Mouse (Mus musculus): Measurements from ENCODE around the gene Olfr544. TPM values are rescaled to one million over a fixed set of nuclear protein-coding genes. Genes with fewer than 3 reads are reported as not detected.

The Olfr544 gene
- total RNA-seq, 1 experiment: not detected

GRCm38 (mm10) chr7:102478425-102478824 lies 9.7 kb downstream of the Olfr544 start:
- in situ Hi-C loops (cut with MboI; ENCODE audit: low sequenced_read_pairs in 2 of 2, unreplicated experiment in 2 of 2): no loop called here
- TF ChIP-seq ZNF384 (IDR thresholded peaks at IDR 0.05; ENCODE audit: low read depth, low read length) (no peak), CHD2 (IDR thresholded peaks at IDR 0.05; ENCODE audit: low read depth, low read length) (no peak)
- no peak overlapping the region for H3K9ac ChIP-seq (ENCODE audit: insufficient read depth, low read depth, low read length, poor library complexity, severe bottlenecking)
- DNase-seq (ENCODE audit: low read depth, low spot score): no peak
- no peak overlapping the region for H3K4me3 ChIP-seq (ENCODE audit: insufficient read depth in 1 of 2, low read depth in 1 of 2, low read length in 2 of 2, poor library complexity in 1 of 2, severe bottlenecking in 1 of 2)
- no peaks in the 10 kb centered on the region for H3K9me3 ChIP-seq (ENCODE audit: control insufficient read depth, insufficient read depth, low read depth, low read length)
- H3K36me3 ChIP-seq (ENCODE audit: control insufficient read depth, insufficient read depth, low read length, poor library complexity, severe bottlenecking): peaks cover 2% of the 10 kb centered on the region; the same call in 1 of the 2 replicates
- H3K27ac ChIP-seq (ENCODE audit: insufficient read depth, low read depth, low read length, poor library complexity, severe bottlenecking): no peak overlapping the region; the same call in 1 of the 2 replicates
- peaks cover 8 to 10% of the 10 kb centered on the region in 2 experiments; a peak in 3 of 4 replicates for H3K4me1 ChIP-seq (ENCODE audit: control insufficient read depth in 2 of 2, insufficient read depth in 2 of 2, low read length in 2 of 2, poor library complexity in 1 of 2)

- Histone ChIP-seq H3K9me3 (ENCODE audit: control insufficient read depth, insufficient read depth, low read depth, low read length) (no peaks in the 10 kb centered on the region), H3K4me1 (ENCODE audit: control insufficient read depth in 2 of 2, insufficient read depth in 2 of 2, low read length in 2 of 2, poor library complexity in 1 of 2) (peaks cover 8 to 10% of the 10 kb centered on the region in 2 experiments; a peak in 3 of 4 replicates), H3K36me3 (ENCODE audit: control insufficient read depth, insufficient read depth, low read length, poor library complexity, severe bottlenecking) (peaks cover 2% of the 10 kb centered on the region; the same call in 1 of the 2 replicates), H3K9ac (ENCODE audit: insufficient read depth, low read depth, low read length, poor library complexity, severe bottlenecking) (no peak overlapping the region), H3K27ac (ENCODE audit: insufficient read depth, low read depth, low read length, poor library complexity, severe bottlenecking) (no peak overlapping the region; the same call in 1 of the 2 replicates), H3K4me3 (ENCODE audit: insufficient read depth in 1 of 2, low read depth in 1 of 2, low read length in 2 of 2, poor library complexity in 1 of 2, severe bottlenecking in 1 of 2) (no peak overlapping the region)
- in situ Hi-C loops (cut with MboI; ENCODE audit: low sequenced_read_pairs in 2 of 2, unreplicated experiment in 2 of 2): no loop called here
- TF ChIP-seq MAFK (IDR thresholded peaks at IDR 0.05; ENCODE audit: insufficient read depth, low read depth, low read length): no peak
- TF ChIP-seq CHD2 (IDR thresholded peaks at IDR 0.05; ENCODE audit: low read depth, low read length): no peak
- TF ChIP-seq HCFC1 (IDR thresholded peaks at IDR 0.05; ENCODE audit: borderline replicate concordance, insufficient read depth, low read length): no peak
- TF ChIP-seq ZC3H11A (IDR thresholded peaks at IDR 0.05; ENCODE audit: borderline replicate concordance, low read depth, low read length): no peak
- no peak for TF ChIP-seq ZNF384 (IDR thresholded peaks at IDR 0.05; ENCODE audit: low read depth, low read length)
- DNase-seq (ENCODE audit: low read depth, low spot score): no peak
Observed at GRCm38 (mm10) chr7:102477377-102477776, 10.7 kb downstream of the Olfr544 start.

GRCm38 (mm10) chr7:102476601-102477000 lies 11.5 kb downstream of the Olfr544 start:
- no peak for DNase-seq (ENCODE audit: low read depth, low spot score)
- H3K4me3 ChIP-seq (ENCODE audit: insufficient read depth in 1 of 2, low read depth in 1 of 2, low read length in 2 of 2, poor library complexity in 1 of 2, severe bottlenecking in 1 of 2): no peak overlapping the region
- H3K9me3 ChIP-seq (ENCODE audit: control insufficient read depth, insufficient read depth, low read depth, low read length): no peaks in the 10 kb centered on the region
- H3K36me3 ChIP-seq (ENCODE audit: control insufficient read depth, insufficient read depth, low read length, poor library complexity, severe bottlenecking): peaks cover 2% of the 10 kb centered on the region; the same call in 1 of the 2 replicates
- H3K4me1 ChIP-seq (ENCODE audit: control insufficient read depth in 2 of 2, insufficient read depth in 2 of 2, low read length in 2 of 2, poor library complexity in 1 of 2): peaks cover 8 to 10% of the 10 kb centered on the region in 2 experiments; a peak in 3 of 4 replicates
- no peak for TF ChIP-seq MAFK (IDR thresholded peaks at IDR 0.05; ENCODE audit: insufficient read depth, low read depth, low read length)
- TF ChIP-seq CHD2 (IDR thresholded peaks at IDR 0.05; ENCODE audit: low read depth, low read length): no peak
- no peak for TF ChIP-seq HCFC1 (IDR thresholded peaks at IDR 0.05; ENCODE audit: borderline replicate concordance, insufficient read depth, low read length)
- no peak for TF ChIP-seq ZNF384 (IDR thresholded peaks at IDR 0.05; ENCODE audit: low read depth, low read length)
- no peak for TF ChIP-seq ZC3H11A (IDR thresholded peaks at IDR 0.05; ENCODE audit: borderline replicate concordance, low read depth, low read length)
- H3K9ac ChIP-seq (ENCODE audit: insufficient read depth, low read depth, low read length, poor library complexity, severe bottlenecking): no peak overlapping the region
- in situ Hi-C loops (cut with MboI; ENCODE audit: low sequenced_read_pairs in 2 of 2, unreplicated experiment in 2 of 2): no loop called here
- H3K27ac ChIP-seq (ENCODE audit: insufficient read depth, low read depth, low read length, poor library complexity, severe bottlenecking): no peak overlapping the region

- no peak overlapping the region for H3K9ac ChIP-seq (ENCODE audit: insufficient read depth, low read depth, low read length, poor library complexity, severe bottlenecking)
- peaks cover 3 to 5% of the 10 kb centered on the region in 2 experiments; a peak in 3 of 4 replicates for H3K4me1 ChIP-seq (ENCODE audit: control insufficient read depth in 2 of 2, insufficient read depth in 2 of 2, low read length in 2 of 2, poor library complexity in 1 of 2)
- no peak overlapping the region for H3K27ac ChIP-seq (ENCODE audit: insufficient read depth, low read depth, low read length, poor library complexity, severe bottlenecking)
- in situ Hi-C loops (cut with MboI; ENCODE audit: low sequenced_read_pairs in 2 of 2, unreplicated experiment in 2 of 2): loop anchor here in 1 of 2 experiments (25.0 kb wide), 1 partner anchor 335 kb away; no protein-coding TSS in a partner anchor
- H3K4me3 ChIP-seq (ENCODE audit: insufficient read depth in 1 of 2, low read depth in 1 of 2, low read length in 2 of 2, poor library complexity in 1 of 2, severe bottlenecking in 1 of 2): no peak overlapping the region
- H3K9me3 ChIP-seq (ENCODE audit: control insufficient read depth, insufficient read depth, low read depth, low read length): no peaks in the 10 kb centered on the region
- DNase-seq (ENCODE audit: low read depth, low spot score): no peak
- no peak for TF ChIP-seq MAFK (IDR thresholded peaks at IDR 0.05; ENCODE audit: insufficient read depth, low read depth, low read length)
- no peak for TF ChIP-seq CHD2 (IDR thresholded peaks at IDR 0.05; ENCODE audit: low read depth, low read length)
- no peak for TF ChIP-seq HCFC1 (IDR thresholded peaks at IDR 0.05; ENCODE audit: borderline replicate concordance, insufficient read depth, low read length)
- peaks cover 7% of the 10 kb centered on the region for H3K36me3 ChIP-seq (ENCODE audit: control insufficient read depth, insufficient read depth, low read length, poor library complexity, severe bottlenecking)
Observed at GRCm38 (mm10) chr7:102472675-102473074, 15.4 kb downstream of the Olfr544 start.

GRCm38 (mm10) chr7:102467566-102467965 lies 20.5 kb downstream of the Olfr544 start:
- Histone ChIP-seq H3K9me3 (ENCODE audit: control insufficient read depth, insufficient read depth, low read depth, low read length) (no peaks in the 10 kb centered on the region), H3K4me1 (ENCODE audit: control insufficient read depth in 2 of 2, insufficient read depth in 2 of 2, low read length in 2 of 2, poor library complexity in 1 of 2) (peaks cover 2% of the 10 kb centered on the region in 2 experiments; a peak in 3 of 4 replicates), H3K4me3 (ENCODE audit: insufficient read depth in 1 of 2, low read depth in 1 of 2, low read length in 2 of 2, poor library complexity in 1 of 2, severe bottlenecking in 1 of 2) (no peak overlapping the region), H3K27ac (ENCODE audit: insufficient read depth, low read depth, low read length, poor library complexity, severe bottlenecking) (no peak overlapping the region), H3K9ac (ENCODE audit: insufficient read depth, low read depth, low read length, poor library complexity, severe bottlenecking) (no peak overlapping the region), H3K36me3 (ENCODE audit: control insufficient read depth, insufficient read depth, low read length, poor library complexity, severe bottlenecking) (peaks cover 24% of the 10 kb centered on the region)
- TF ChIP-seq MAFK (IDR thresholded peaks at IDR 0.05; ENCODE audit: insufficient read depth, low read depth, low read length) (no peak), ZNF384 (IDR thresholded peaks at IDR 0.05; ENCODE audit: low read depth, low read length) (no peak), HCFC1 (IDR thresholded peaks at IDR 0.05; ENCODE audit: borderline replicate concordance, insufficient read depth, low read length) (no peak), ZC3H11A (IDR thresholded peaks at IDR 0.05; ENCODE audit: borderline replicate concordance, low read depth, low read length) (no peak), CHD2 (IDR thresholded peaks at IDR 0.05; ENCODE audit: low read depth, low read length) (no peak)
- in situ Hi-C loops (cut with MboI; ENCODE audit: low sequenced_read_pairs in 2 of 2, unreplicated experiment in 2 of 2): loop anchor here in 1 of 2 experiments (25.0 kb wide), 1 partner anchor 330 kb away; no protein-coding TSS in a partner anchor
- DNase-seq (ENCODE audit: low read depth, low spot score): no peak

Measured in ES-E14 (cell line).